Mouse (Mus musculus) CD4-positive, CD25-positive, alpha-beta regulatory T cell, adult 4 months (primary cell): ENCODE data around the gene Btbd35f17. TPM values are rescaled to one million over a fixed set of nuclear protein-coding genes. Genes with fewer than 3 reads are reported as not detected.
"Not testable (repeated sequence)": the region's sequence is repeated elsewhere in the genome, so short reads cannot be mapped to it uniquely, and the experiment has no call there.

ENCODE experiments used
- ATAC-seq: one replicate; pipeline ENCODE4 v1.8.0; 2017
- polyA plus RNA-seq, 2 experiments: library from polyadenylated mRNA; unstranded; fragments of 100-300 nt; shearing (Covaris generic); gene quantifications; one replicate each; pipeline ENCODE4 v1.2.1; 2017

The Btbd35f17 gene
- not detected for polyA plus RNA-seq

DNA sequence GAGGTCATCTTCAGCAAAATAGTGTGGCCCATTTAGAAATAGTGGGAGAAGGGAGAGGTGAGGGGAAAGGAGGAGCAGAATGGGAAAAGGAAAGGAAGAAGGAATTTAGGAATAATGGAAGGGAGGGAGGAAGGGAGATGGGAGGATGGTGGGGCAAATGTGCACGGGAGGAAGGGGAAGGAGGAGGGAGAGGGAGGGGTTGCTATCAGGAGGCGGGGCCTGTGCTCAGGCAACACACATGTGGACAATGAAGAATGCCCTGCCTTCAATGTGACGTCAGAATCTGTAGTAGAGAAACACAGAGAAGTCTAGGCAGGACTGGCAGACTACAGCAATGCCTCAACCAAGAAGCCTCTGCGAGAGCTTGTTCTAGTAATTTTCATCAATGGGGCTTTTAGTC, at the start of gene Btbd35f17:
Gene Btbd35f17, plus strand, starts transcription at position 301 of the 400 bp plus-strand sequence.
- ATAC-seq = not testable (repeated sequence)

Other genes with a start within 250 kb of the Btbd35f17 start
- gene Btbd35f28, start 174.1 kb upstream of the Btbd35f17 start, polyA plus RNA-seq = not detected
- gene Btbd35f20, start 79.4 kb upstream of the Btbd35f17 start, polyA plus RNA-seq = not detected